Mouse (Mus musculus) spleen, adult 2 months (tissue): ENCODE measurements around the gene Cyp2w1. TPM values are rescaled to one million over a fixed set of nuclear protein-coding genes. Genes with fewer than 3 reads are reported as not detected.

Source experiments
- DNase-seq, 2 experiments: peaks; one replicate each; pipeline versions ENCODE4 v3.0.0 to v3.0.0-alpha.2; 2012 to 2021; ENCODE audit warnings: low spot score in 2 of 2, low read depth in 1 of 2
- H3K27ac ChIP-seq: fragments of 200-500 bp; 2 replicates; pipeline ENCODE4 v1.5.1; 2012; ENCODE audit warnings: low read length, inconsistent platforms; ENCODE audit not compliant: insufficient read depth
- H3K27me3 ChIP-seq: fragments of 200-500 bp; 2 replicates; pipeline ENCODE4 v1.6.1; 2012; ENCODE audit warnings: mild to moderate bottlenecking, moderate library complexity, low read length, inconsistent platforms; ENCODE audit not compliant: control insufficient read depth, insufficient read depth
- H3K36me3 ChIP-seq: fragments of 200-500 bp; 2 replicates; pipeline ENCODE4 v1.6.1; 2012; ENCODE audit warnings: mild to moderate bottlenecking, low read length, inconsistent platforms; ENCODE audit not compliant: control insufficient read depth, insufficient read depth
- H3K4me1 ChIP-seq: fragments of 200-500 bp; 2 replicates; pipeline ENCODE4 v1.6.1; 2011; ENCODE audit warnings: inconsistent platforms; ENCODE audit not compliant: control insufficient read depth, insufficient read depth, insufficient read length
- H3K4me3 ChIP-seq: fragments of 200-500 bp; 2 replicates; pipeline ENCODE4 v1.5.1; 2011; ENCODE audit warnings: mild to moderate bottlenecking, inconsistent platforms; ENCODE audit not compliant: insufficient read depth, insufficient read length; ENCODE audit errors: extremely low read depth
- CTCF ChIP-seq: fragments of 200-500 bp; IDR thresholded peaks from 2 replicates; pipeline ENCODE4 v1.5.1; 2011; ENCODE audit warnings: mild to moderate bottlenecking, inconsistent platforms; ENCODE audit not compliant: insufficient read depth, insufficient read length, insufficient replicate concordance; ENCODE audit errors: extremely low read depth
- POLR2A ChIP-seq: fragments of 200-500 bp; IDR thresholded peaks from 2 replicates; pipeline ENCODE4 v1.6.1; 2011; ENCODE audit warnings: low read depth, low read length, inconsistent platforms
- WGBS: fragments of 180-500 bp; shearing (Covaris S2); methylation state at CpG from one replicate; pipeline ENCODE4 v1.1.7; 2018; 5-methylcytosine and 5-hydroxymethylcytosine counted together
- polyA plus RNA-seq: library from polyadenylated mRNA; depleted of rRNA; stranded (reverse); fragments of >200 nt; gene quantifications from 2 replicates; pipeline ENCODE4 v1.2.3, GENCODE M21; 2012

Cyp2w1 gene
- polyA plus RNA-seq, 1 experiment, result not detected

DNA sequence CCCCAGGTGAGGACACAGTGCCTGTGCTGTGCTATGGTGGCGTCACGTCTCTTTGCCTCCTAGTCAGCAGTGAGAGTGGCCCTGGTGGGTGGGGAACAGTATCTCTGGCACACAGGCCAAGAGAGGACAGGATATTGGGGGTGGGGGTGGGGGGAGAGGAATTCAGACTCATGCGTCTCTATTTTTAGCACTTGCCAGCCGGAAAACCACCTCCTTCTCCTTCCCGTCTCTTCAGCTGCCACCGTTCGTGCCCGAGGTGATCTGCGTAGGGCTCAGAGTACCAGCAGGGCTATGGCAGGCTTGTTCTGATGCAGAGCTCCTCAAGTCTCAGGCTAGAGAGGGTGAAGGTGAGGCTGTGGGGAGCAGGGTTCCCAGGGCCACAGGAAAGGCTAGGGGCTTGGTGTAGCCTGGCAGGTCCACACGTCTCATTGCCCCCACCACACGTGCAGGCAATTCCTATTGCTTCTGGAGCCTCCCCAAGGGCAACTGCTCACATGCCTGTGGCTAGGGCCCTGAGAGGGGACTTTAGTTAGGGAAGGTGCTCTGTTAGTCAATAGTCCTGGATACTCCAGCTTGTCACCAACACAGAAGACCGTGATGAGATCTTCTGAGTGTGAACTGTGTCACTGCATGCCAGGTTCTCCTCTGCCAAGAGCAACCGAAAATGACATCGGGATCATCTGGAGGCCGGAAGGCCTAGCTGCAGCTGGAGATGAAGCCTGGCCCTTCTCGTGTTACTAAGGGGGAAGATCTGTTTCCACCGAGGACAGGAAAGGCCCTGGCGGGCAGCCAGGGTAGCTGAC is 25.3 kb downstream of the Cyp2w1 start, which contains the start of gene Gpr146:
TSS of gene Gpr146 (plus strand) at position 230 of the 803 bp plus-strand sequence.
- 20% methylated on average over 18 of the region's 18 CpGs for WGBS
- Histone ChIP-seq H3K27me3 (no peaks in the 10 kb centered on the region), H3K4me3 (no peak within 1 kb of the TSS), H3K27ac (peak within 1 kb of the TSS; percentile 84), H3K36me3 (no peaks in the 10 kb centered on the region), H3K4me1 (peaks cover 20% of the 10 kb centered on the region; the same call in 1 of the 2 replicates)
- no peak for TF ChIP-seq POLR2A
- no peak for TF ChIP-seq CTCF
- peak in 1 of 2 experiments; percentile 59 for DNase-seq

DNA sequence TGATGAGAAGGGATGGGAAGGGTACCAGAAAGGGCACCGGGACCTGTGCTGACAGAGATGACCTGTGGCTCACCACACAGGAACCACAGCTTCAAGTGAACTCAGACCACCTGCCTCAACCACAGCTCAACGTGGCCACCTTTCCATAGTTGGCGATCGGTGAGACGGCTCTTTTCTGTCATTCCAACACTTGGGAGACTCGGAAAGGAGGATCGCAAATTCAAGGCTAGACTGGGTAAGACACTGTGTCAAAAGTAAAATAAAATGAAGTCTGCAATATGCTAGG is 25.8 kb downstream of the Cyp2w1 start:
- TF ChIP-seq CTCF, result no peak
- TF ChIP-seq POLR2A, result no peak
- no peak overlapping the region for H3K4me3 ChIP-seq
- 31% methylated on average over 7 of the region's 7 CpGs for WGBS

DNA sequence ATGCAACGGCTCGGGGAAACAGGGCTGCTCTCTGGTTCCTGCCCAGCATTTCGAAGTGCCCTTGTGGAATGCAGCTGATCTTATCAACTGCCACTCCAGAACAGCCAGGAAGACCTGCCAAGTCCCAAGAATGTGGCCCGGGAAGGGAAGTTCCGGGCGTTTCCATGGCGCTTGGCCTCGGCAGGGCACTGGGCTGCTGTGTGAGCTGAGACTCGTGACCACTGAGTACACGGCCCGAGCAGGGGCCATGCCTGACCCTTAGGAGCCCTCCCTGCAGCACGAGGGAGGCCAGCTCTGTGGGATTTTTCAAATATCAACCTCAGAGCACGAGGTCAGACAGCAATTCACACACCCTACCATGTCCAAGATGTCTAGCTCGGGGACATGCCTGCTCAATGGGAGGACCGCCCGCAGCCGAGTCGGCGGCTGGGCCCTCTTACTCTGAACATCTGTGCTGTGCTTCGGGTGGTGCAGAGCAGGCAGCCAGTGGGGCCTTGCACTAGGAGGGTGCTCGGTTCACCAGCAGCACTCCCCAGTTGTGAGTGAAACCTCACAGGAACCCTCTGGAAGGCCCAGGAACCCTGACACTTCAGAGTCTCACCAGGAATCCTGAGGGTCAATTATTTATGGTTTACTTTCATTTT is 26.7 kb downstream of the Cyp2w1 start:
- TF ChIP-seq POLR2A (no peak), CTCF (no peak)
- H3K4me3 ChIP-seq, result no peak overlapping the region
- H3K36me3 ChIP-seq, result no peaks in the 10 kb centered on the region; the same call in 1 of the 2 replicates
- H3K27ac ChIP-seq, result peak overlapping the region; percentile 72
- 29% methylated on average over 21 of the region's 21 CpGs for whole genome bisulfite sequencing
- no peak for DNase-seq
- peaks cover 29% of the 10 kb centered on the region; the same call in 1 of the 2 replicates for H3K4me1 ChIP-seq
- H3K27me3 ChIP-seq, result no peaks in the 10 kb centered on the region

More for the DNA sequence above, 25.8 kb downstream of the Cyp2w1 start:
- H3K27me3 ChIP-seq, result no peaks in the 10 kb centered on the region
- H3K27ac ChIP-seq, result peak overlapping the region; percentile 84
- H3K36me3 ChIP-seq, result no peaks in the 10 kb centered on the region
- DNase-seq, result no peak
- H3K4me1 ChIP-seq, result peaks cover 24% of the 10 kb centered on the region; the same call in 1 of the 2 replicates

GRCm38 (mm10) chr5:139379771-139380384 is 27.5 kb downstream of the Cyp2w1 start:
- 14% methylated on average over 8 of the region's 8 CpGs for WGBS

GRCm38 (mm10) chr5:139380385-139381248 is 28.2 kb downstream of the Cyp2w1 start:
- Histone ChIP-seq H3K4me3 (peak overlapping the region; percentile 65), H3K36me3 (peaks cover 2% of the 10 kb centered on the region; the same call in 1 of the 2 replicates), H3K27me3 (no peaks in the 10 kb centered on the region), H3K27ac (peak overlapping the region; percentile 81), H3K4me1 (peaks cover 34% of the 10 kb centered on the region; the same call in 1 of the 2 replicates)
- DNase-seq, result peak in 1 of 2 experiments; percentile 86
- 2% methylated on average over 72 of the region's 73 CpGs for WGBS
- peak; percentile 54 for TF ChIP-seq POLR2A
- no peak for TF ChIP-seq CTCF

More at GRCm38 (mm10) chr5:139379771-139380384, 27.5 kb downstream of the Cyp2w1 start:
- Histone ChIP-seq H3K27me3 (no peaks in the 10 kb centered on the region), H3K36me3 (no peaks in the 10 kb centered on the region; the same call in 1 of the 2 replicates), H3K27ac (peak overlapping the region; percentile 72), H3K4me1 (peaks cover 34% of the 10 kb centered on the region; the same call in 1 of the 2 replicates), H3K4me3 (peak overlapping the region; percentile 65; the same call in 1 of the 2 replicates)
- no peak for DNase-seq
- TF ChIP-seq CTCF (no peak), POLR2A (no peak)
